Mouse (Mus musculus) bone marrow macrophage, adult 2 months (primary cell): ENCODE data around the gene Cbx6. TPM values are rescaled to one million over a fixed set of nuclear protein-coding genes. Genes with fewer than 3 reads are reported as not detected.
"Not testable (repeated sequence)": the region's sequence is repeated elsewhere in the genome, so short reads cannot be mapped to it uniquely, and the experiment has no call there.

ENCODE experiments used
- H3K27ac ChIP-seq: 2 replicates; pipeline ENCODE4 v1.5.1; 2012; ENCODE audit warnings: low read depth, low read length; ENCODE audit not compliant: insufficient read depth
- H3K4me1 ChIP-seq: 2 replicates; pipeline ENCODE4 v1.6.1; 2012; ENCODE audit warnings: low read length; ENCODE audit not compliant: control insufficient read depth, insufficient read depth
- H3K4me3 ChIP-seq: 2 replicates; pipeline ENCODE4 v1.5.1; 2012; ENCODE audit warnings: mild to moderate bottlenecking, low read length, moderate library complexity; ENCODE audit not compliant: insufficient read depth
- CTCF ChIP-seq: IDR thresholded peaks from 2 replicates; pipeline ENCODE4 v1.5.1; 2012; ENCODE audit warnings: low read depth, mild to moderate bottlenecking, low read length, moderate library complexity
- POLR2A ChIP-seq: IDR thresholded peaks from 2 replicates; pipeline ENCODE4 v1.6.1; 2012; ENCODE audit warnings: mild to moderate bottlenecking, low read depth, low read length, borderline replicate concordance
- polyA plus RNA-seq: library from polyadenylated mRNA; stranded (reverse); fragments of >200 nt; gene quantifications from 2 replicates; pipeline ENCODE4 v1.2.4, GENCODE M21; 2012; ENCODE audit not compliant: missing spikeins, insufficient read depth, insufficient read length

The Cbx6 gene
- polyA plus RNA-seq, 1 experiment: 7.9 TPM

DNA sequence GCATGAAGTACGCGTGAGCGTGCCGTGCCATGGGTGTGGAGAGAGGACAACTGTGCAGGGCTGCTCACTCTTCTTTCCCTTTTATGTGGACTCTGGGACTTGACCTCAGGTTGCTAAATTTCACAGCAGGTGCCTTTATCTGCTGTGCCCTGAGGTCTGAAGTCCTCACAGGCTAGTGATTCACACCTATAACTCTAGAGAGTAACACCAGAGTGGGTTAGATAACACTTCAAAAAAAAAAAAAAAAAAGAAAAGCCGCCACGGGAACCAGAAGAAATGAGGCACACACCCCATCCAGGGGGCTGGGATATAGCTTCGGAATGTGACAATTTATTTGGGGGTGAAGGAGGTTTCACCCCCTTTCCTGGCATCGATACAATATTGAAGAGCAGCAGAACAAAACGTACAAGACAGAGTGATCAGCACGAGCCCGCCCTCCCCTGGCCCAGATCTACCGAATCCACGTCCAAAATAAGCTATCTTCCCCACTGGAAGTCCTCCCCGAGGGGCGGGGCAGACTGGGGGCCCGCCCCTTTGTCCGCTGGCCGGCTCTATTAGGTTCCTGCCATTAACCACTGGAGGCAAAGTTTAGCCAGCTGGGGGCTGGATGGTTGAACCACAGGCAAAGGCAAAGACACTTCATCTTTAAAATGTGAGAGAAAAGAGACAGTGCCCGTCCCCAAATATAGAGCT is 10.8 kb downstream of the Cbx6 start:
- Histone ChIP-seq H3K4me3 (no peak overlapping the region), H3K4me1 (no peaks in the 10 kb centered on the region), H3K27ac (no peak overlapping the region)
- TF ChIP-seq CTCF (no peak), POLR2A (no peak)

DNA sequence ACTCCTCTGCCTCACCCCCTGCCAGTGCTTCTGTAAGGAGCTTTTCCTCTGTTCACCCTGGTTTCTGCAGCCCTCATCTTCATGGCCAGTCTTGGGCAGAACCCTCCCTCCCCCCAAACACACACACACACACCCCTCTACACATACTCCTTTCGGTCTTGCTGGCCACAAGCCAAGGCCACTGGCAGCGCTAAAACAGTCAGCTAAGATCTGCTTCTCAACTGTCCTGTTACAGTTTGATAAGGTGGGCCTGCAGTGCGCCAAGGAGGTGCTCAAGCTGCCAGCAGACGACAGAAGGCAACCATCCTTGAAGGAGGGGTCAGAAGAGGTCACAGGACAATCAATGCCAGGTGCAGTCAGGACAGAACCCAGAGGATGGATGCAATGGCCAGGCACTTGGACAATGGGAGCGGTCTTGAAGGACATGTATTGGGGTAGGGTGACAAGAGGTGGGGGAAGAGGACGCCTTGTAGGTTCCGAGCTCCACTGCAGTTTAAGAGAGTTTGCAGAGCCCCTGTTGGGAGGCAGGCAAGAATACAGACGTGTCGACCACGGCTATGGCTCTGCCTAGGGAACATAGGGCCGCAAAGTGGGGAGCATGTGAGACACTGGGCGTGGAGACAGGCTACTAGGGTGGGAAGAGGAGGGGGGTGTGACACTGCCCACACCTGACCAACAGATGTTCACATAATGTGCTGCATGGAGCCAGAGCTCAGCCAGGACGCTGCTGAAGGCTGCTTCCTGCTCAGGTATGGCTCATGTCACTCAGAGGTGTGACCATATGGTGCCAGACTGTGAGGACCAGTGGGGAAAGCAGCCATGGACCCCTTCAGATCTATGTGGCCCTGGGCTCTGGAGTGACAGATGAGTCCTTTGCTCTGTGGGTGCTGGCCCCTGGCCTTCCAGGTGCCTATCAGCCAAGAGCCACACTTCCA is 12.0 kb downstream of the Cbx6 start:
- TF ChIP-seq CTCF (no peak), POLR2A (no peak)
- Histone ChIP-seq H3K27ac (no peak overlapping the region), H3K4me3 (no peak overlapping the region), H3K4me1 (no peaks in the 10 kb centered on the region)

DNA sequence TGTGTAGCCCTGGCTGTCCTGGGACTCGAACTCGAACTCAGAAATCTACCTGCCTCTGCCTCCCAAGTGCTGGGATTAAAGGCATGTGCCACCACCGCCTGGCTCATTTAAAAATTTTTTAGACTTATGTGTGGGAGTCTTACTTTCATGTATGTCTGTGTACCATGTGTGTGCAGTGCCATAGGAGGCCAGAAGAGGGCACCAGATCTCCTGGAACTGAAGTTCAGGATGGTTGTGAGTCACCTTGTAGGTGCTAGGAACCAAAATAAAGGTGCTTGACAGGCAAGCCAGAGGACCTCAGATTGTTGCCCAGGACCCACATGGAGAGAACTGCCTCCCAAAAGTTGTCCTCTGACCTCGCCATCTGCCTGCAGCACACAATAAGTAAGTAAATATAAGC is 16.2 kb downstream of the Cbx6 start:
- H3K27ac ChIP-seq: no peak overlapping the region
- H3K4me3 ChIP-seq: no peak overlapping the region
- TF ChIP-seq POLR2A: no peak
- no peak for TF ChIP-seq CTCF
- H3K4me1 ChIP-seq: no peaks in the 10 kb centered on the region; the same call in 1 of the 2 replicates

DNA sequence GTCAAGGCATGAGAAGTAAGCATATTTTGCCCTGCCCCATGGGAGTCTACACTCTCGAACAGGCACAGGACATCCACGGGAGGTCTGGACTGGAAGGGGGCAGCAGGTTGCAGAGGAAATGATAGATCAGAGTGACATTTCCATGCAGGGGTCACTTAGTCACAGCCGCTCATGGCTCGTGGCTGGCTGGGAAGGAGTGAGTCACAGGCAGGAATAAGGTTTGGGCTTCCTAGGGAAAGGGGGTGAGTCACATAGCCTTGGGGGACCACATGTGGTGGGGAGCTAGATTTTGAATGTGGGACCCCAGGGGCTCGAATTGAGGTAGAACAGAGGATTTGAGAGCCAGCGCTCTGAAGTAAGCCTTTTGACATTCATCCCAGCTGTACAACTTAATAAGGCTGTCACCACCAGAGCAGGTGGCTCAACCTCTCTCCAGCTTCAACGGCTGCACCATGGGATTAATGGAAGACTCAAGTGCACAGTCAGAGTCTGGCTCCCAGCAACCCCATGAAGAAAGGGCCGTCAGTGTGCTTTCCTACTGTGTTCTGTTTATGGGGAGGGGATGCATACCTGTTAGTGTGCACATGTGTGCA is 20.7 kb downstream of the Cbx6 start:
- no peak overlapping the region for H3K27ac ChIP-seq
- TF ChIP-seq POLR2A (no peak), CTCF (no peak)
- H3K4me3 ChIP-seq: no peak overlapping the region
- no peaks in the 10 kb centered on the region; the same call in 1 of the 2 replicates for H3K4me1 ChIP-seq

DNA sequence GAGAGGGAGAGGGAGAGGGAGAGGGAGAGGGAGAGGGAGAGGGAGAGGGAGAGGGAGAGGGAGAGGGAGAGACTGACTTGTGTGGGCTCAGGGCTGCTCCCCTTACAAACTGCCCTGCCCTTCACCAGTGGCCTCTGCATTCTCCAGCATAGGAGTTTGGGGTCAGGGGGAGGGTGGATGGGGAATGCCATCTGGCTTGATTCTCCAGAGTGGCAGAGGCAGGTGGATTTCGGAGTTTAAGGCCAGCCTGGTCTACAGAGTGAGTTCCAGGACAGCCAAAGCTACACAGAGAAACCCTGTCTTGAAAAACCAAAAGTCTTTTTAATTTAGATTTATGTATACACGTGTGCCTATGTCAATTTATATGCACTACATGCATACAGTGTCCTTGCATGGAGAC is 21.6 kb downstream of the Cbx6 start:
- not testable (repeated sequence) for H3K27ac ChIP-seq

DNA sequence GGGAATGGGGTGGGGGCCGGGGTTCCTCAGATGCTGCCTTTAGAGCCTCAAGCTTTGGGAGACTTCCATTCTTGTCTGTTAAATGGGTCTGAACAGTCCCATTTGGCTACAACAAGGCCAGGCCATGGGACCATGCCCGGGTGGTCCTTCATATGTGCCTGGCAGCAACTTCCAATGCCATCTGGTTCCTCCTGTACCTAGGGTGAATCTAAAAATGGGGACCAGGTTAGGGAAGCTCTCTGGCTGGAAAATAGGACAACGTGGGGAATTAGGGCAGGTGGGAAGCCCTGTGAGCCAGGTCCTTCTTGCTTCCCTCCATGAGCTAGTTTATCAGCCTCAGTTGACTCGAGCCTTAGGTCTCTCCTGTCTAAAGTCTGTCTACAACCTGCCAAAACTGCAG is 23.5 kb downstream of the Cbx6 start:
- no peak overlapping the region for H3K27ac ChIP-seq
- H3K4me3 ChIP-seq: no peak overlapping the region
- H3K4me1 ChIP-seq: no peaks in the 10 kb centered on the region; the same call in 1 of the 2 replicates
- no peak for TF ChIP-seq CTCF
- TF ChIP-seq POLR2A: no peak

More for the DNA sequence above, 21.6 kb downstream of the Cbx6 start:
- H3K4me1 ChIP-seq, H3K4me3 ChIP-seq: not testable (repeated sequence)

DNA sequence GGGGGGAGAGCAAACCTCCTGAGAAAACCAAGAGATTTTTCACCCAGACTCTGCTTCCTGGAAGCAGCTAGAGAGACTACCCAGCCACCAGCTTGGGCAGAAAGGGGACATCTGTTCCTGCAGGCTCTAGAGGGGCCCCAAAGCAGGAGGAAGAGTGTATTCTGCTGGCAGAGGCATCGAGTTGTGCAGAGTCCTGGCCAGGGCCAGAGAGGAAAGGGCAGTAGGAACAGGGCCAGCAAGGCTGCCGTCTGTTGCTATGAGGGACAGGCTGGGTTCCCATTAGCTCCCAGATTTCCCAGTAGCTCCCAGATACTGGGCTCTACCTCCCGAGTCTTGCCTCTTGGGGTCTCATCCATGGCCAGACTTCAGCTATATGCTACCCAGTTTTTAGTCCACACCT is 24.4 kb downstream of the Cbx6 start:
- Histone ChIP-seq H3K4me1 (no peaks in the 10 kb centered on the region; the same call in 1 of the 2 replicates), H3K4me3 (no peak overlapping the region), H3K27ac (no peak overlapping the region)
- TF ChIP-seq POLR2A: no peak
- no peak for TF ChIP-seq CTCF

DNA sequence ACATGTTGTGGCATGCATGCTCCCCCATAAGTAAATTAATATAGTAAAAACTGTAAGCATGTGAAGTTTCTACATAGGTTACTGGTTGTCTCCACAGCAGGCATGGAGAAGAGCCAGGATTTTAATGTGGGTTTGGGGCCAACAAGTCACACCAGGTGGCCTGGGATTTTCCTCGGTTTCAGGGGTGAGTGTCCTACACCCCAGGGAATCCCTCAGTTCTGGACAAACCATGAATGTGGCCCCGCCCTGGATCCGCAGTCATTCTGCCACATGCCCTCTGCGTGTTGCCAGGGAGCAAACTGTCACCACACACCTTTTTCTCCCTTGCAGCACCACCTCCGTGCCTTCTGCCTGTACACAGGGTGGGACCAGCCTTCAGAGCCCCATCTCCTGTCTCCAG is 25.8 kb downstream of the Cbx6 start:
- Histone ChIP-seq H3K27ac (no peak overlapping the region), H3K4me3 (no peak overlapping the region), H3K4me1 (no peaks in the 10 kb centered on the region; the same call in 1 of the 2 replicates)
- TF ChIP-seq CTCF: no peak
- TF ChIP-seq POLR2A: no peak

DNA sequence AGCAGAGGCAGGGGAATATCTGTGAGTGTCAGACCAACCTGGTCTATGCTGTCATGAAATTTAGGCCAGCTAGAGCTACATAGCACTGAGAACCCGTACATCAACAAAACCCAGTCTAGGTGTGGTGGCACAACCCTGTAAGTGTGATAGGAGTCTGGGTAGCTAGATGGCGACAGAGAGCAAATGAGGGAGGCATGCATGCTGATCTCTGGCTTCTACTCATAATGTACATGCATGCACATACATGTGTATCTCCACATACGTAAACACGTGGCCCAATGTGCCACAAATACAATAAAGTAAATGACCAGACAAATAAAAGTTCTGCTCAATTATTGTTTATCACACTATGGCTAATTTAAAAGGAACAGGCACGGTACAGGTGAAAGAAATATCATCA is 26.4 kb downstream of the Cbx6 start:
- TF ChIP-seq POLR2A (no peak), CTCF (no peak)
- no peak overlapping the region for H3K27ac ChIP-seq
- H3K4me3 ChIP-seq: no peak overlapping the region

DNA sequence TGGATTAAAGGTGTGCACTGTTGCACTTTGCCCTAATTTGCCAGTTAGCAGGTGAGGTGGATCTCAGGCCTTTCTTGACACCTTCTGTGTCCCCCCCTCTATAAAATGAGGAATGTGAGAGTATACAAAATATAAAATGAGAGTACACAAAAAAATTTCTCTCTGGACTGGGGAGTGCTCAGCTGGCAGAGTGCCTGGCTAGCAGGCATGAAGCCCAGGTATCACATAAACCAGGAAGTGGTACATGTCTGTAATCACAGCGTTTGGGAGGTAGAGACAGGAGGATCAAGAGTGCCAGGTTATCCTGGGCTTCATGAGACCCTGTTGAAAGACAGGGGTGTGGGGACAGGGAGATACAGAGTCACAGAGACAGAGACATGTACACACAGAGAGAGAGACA is 27.4 kb downstream of the Cbx6 start:
- TF ChIP-seq CTCF: no peak
- TF ChIP-seq POLR2A: no peak
- no peak overlapping the region for H3K27ac ChIP-seq
- no peaks in the 10 kb centered on the region for H3K4me1 ChIP-seq
- H3K4me3 ChIP-seq: no peak overlapping the region

More for the DNA sequence above, 26.4 kb downstream of the Cbx6 start:
- no peaks in the 10 kb centered on the region for H3K4me1 ChIP-seq
